In genomic region chr4:128962029-128962925, GRCm38 (mm10) we compare ENCODE assay signal across 8 mouse cellular contexts. TPM values are rescaled to one million over a fixed set of nuclear protein-coding genes. Genes with fewer than 3 reads are reported as not detected.
DNase-seq lines count a peak whose midpoint lies in the region; ATAC-seq and TF ChIP-seq lines count a peak whose summit lies in the region.

TSS of gene Azin2 (minus strand) at chr4:128962442.

- DNase-seq in Muller cell, postnatal 12 days (ENCODE audit: inconsistent ontology term) = peak; percentile 96
- peak; percentile 92 for DNase-seq in cerebellum, adult 9-11 months
- peak; percentile 79 to 93 for DNase-seq in frontal cortex, adult 2 months (ENCODE audit: extremely low spot score in 1 of 2, low spot score in 1 of 2)
- peak; percentile 97 for DNase-seq in hindbrain, embryonic 10.5 days (ENCODE audit: low spot score)
- DNase-seq in layer of hippocampus, adult 9-11 months = peak; percentile 91
- peak; percentile 85 for DNase-seq in ovary, adult 18-20 months (ENCODE audit: low spot score)
- peak; percentile 80 for DNase-seq in thymus, adult 2 months

- H3K36me3 ChIP-seq in hindbrain, embryonic 10.5 days = no peaks in the 10 kb centered on the region
- H3K36me3 ChIP-seq in lung, embryonic 16.5 days (ENCODE audit: control insufficient read depth, insufficient read depth, low read length) = no peaks in the 10 kb centered on the region
- H3K36me3 ChIP-seq in thymus, adult 2 months (ENCODE audit: control insufficient read depth, insufficient read depth, low read length) = no peaks in the 10 kb centered on the region

- TF ChIP-seq CTCF in thymus, adult 2 months (IDR thresholded peaks at IDR 0.05; ENCODE audit: borderline replicate concordance, control insufficient read depth, extremely low read depth, insufficient read depth, low read length, poor library complexity) = no peak

- ATAC-seq in lung, embryonic 16.5 days (ENCODE audit: low read depth) = peak; percentile 96

- H3K9ac ChIP-seq in lung, embryonic 16.5 days (ENCODE audit: low read length) = peak within 1 kb of the TSS; percentile 75

- peak within 1 kb of the TSS; percentile 94 for H3K4me2 ChIP-seq in lung, embryonic 16.5 days (ENCODE audit: low read depth, low read length)

- no peak for TF ChIP-seq POLR2A in thymus, adult 2 months (IDR thresholded peaks at IDR 0.05; ENCODE audit: control insufficient read depth, extremely low read depth, insufficient read depth, low read length, poor library complexity)

- H3K9me3 ChIP-seq in hindbrain, embryonic 10.5 days = no peaks in the 10 kb centered on the region
- H3K9me3 ChIP-seq in lung, embryonic 16.5 days (ENCODE audit: control insufficient read depth, low read length) = no peaks in the 10 kb centered on the region

- H3K4me3 ChIP-seq in hindbrain, embryonic 10.5 days = peak within 1 kb of the TSS; percentile 81
- H3K4me3 ChIP-seq in lung, embryonic 16.5 days (ENCODE audit: low read length) = peak within 1 kb of the TSS; percentile 62
- H3K4me3 ChIP-seq in thymus, adult 2 months (ENCODE audit: control insufficient read depth, insufficient read depth, low read length) = peak within 1 kb of the TSS; percentile 48

- WGBS in hindbrain, embryonic 10.5 days = under 1% methylated on average over 72 of the region's 72 CpGs
- WGBS in lung, embryonic 16.5 days = under 1% methylated on average over 68 of the region's 72 CpGs
- WGBS in thymus, adult 2 months = 1% methylated on average over 66 of the region's 72 CpGs

- peak within 1 kb of the TSS; percentile 93 for H3K27ac ChIP-seq in hindbrain, embryonic 10.5 days
- peak within 1 kb of the TSS; percentile 41 for H3K27ac ChIP-seq in lung, embryonic 16.5 days (ENCODE audit: low read length)
- H3K27ac ChIP-seq in thymus, adult 2 months (ENCODE audit: control insufficient read depth, insufficient read depth, low read length) = no peak within 1 kb of the TSS

- peaks cover 45% of the 10 kb centered on the region for H3K27me3 ChIP-seq in hindbrain, embryonic 10.5 days (ENCODE audit: insufficient read depth, poor library complexity, severe bottlenecking)
- no peaks in the 10 kb centered on the region; the same call in 1 of the 2 replicates for H3K27me3 ChIP-seq in lung, embryonic 16.5 days (ENCODE audit: control insufficient read depth, insufficient read depth, low read depth, low read length)
- peaks cover 5% of the 10 kb centered on the region; the same call in 1 of the 2 replicates for H3K27me3 ChIP-seq in thymus, adult 2 months (ENCODE audit: control insufficient read depth, insufficient read depth, low read length)

- peaks cover 42% of the 10 kb centered on the region for H3K4me1 ChIP-seq in hindbrain, embryonic 10.5 days (replicated peaks)
- H3K4me1 ChIP-seq in lung, embryonic 16.5 days (replicated peaks; ENCODE audit: control insufficient read depth, insufficient read depth, low read length) = peaks cover 33% of the 10 kb centered on the region
- H3K4me1 ChIP-seq in thymus, adult 2 months (replicated peaks; ENCODE audit: control insufficient read depth, insufficient read depth, low read length) = peaks cover 8% of the 10 kb centered on the region; the same call in 1 of the 2 replicates

RNA-seq across cellular contexts. Expression of gene Azin2, which starts in this region (rescaled TPM):
- polyA plus RNA-seq in frontal cortex, adult 2 months (2012; rRNA removed) = 42.5 and 43.7 TPM in 2 replicates
- 11.8 and 15.0 TPM in 2 replicates for polyA plus RNA-seq in hindbrain, embryonic 10.5 days (2016; fragmentation: Nextera tagmentation; extraction: Ambion mirVana)
- 18.7 and 23.2 TPM in 2 replicates for polyA plus RNA-seq in lung, embryonic 16.5 days (2015; fragmentation: Nextera tagmentation; extraction: Ambion mirVana)
- 6.9 and 7.6 TPM in 2 replicates for polyA plus RNA-seq in thymus, adult 2 months (2012; rRNA removed)
